Mouse (Mus musculus): ENCODE measurements at regions not wholly inside any gene's neighbourhood (a gene's known extent, or its start where the extent isn't known, plus 50 kb on each side); places are given as distances from the start of the nearest gene placed in this dataset.

GRCm38 (mm10) chr10:16527693-16528092, 1195.3 kb upstream of the Cited2 start:
- WGBS: 77% methylated on average over 1 of the region's 1 CpGs

GRCm38 (mm10) chr10:16537660-16538059, 1185.4 kb upstream of the Cited2 start:
- Histone ChIP-seq H3K27ac (replicated peaks) (no peak overlapping the region), H3K9ac (no peak overlapping the region), H3K4me2 (no peak overlapping the region), H3K9me3 (no peaks in the 10 kb centered on the region), H3K4me3 (no peak overlapping the region), H3K36me3 (no peaks in the 10 kb centered on the region), H3K4me1 (replicated peaks) (no peaks in the 10 kb centered on the region), H3K27me3 (no peaks in the 10 kb centered on the region)
- 41% methylated on average over 3 of the region's 3 CpGs for WGBS
- no peak for ATAC-seq (ENCODE audit: low read depth)

More at GRCm38 (mm10) chr10:16527693-16528092, 1195.3 kb upstream of the Cited2 start:
- Histone ChIP-seq H3K9ac (no peak overlapping the region), H3K27ac (replicated peaks) (no peak overlapping the region), H3K9me3 (no peaks in the 10 kb centered on the region), H3K27me3 (no peaks in the 10 kb centered on the region), H3K4me2 (no peak overlapping the region), H3K36me3 (no peaks in the 10 kb centered on the region), H3K4me1 (replicated peaks) (no peaks in the 10 kb centered on the region), H3K4me3 (no peak overlapping the region)
- ATAC-seq (ENCODE audit: low read depth): no peak

- 64% methylated on average over 1 of the region's 1 CpGs for WGBS
- Histone ChIP-seq H3K4me1 (replicated peaks) (no peaks in the 10 kb centered on the region), H3K4me3 (no peak overlapping the region), H3K27ac (replicated peaks) (no peak overlapping the region), H3K9ac (no peak overlapping the region), H3K27me3 (no peaks in the 10 kb centered on the region), H3K36me3 (no peaks in the 10 kb centered on the region), H3K9me3 (no peaks in the 10 kb centered on the region), H3K4me2 (no peak overlapping the region)
- ATAC-seq (ENCODE audit: low read depth): no peak
Observed at GRCm38 (mm10) chr10:16538379-16538778, 1184.6 kb upstream of the Cited2 start.

- Histone ChIP-seq H3K36me3 (no peaks in the 10 kb centered on the region), H3K4me1 (replicated peaks) (no peaks in the 10 kb centered on the region), H3K4me2 (no peak overlapping the region), H3K4me3 (no peak overlapping the region), H3K9ac (no peak overlapping the region), H3K27ac (replicated peaks) (no peak overlapping the region), H3K9me3 (no peaks in the 10 kb centered on the region), H3K27me3 (no peaks in the 10 kb centered on the region)
- ATAC-seq (ENCODE audit: low read depth): no peak
- WGBS: 5% methylated on average over 1 of the region's 1 CpGs
Observed at GRCm38 (mm10) chr10:16545445-16545844, 1177.6 kb upstream of the Cited2 start.

GRCm38 (mm10) chr10:16552861-16553635, 1170.0 kb upstream of the Cited2 start:
- no peak overlapping the region for H3K4me3 ChIP-seq
- no peak overlapping the region for H3K27ac ChIP-seq (replicated peaks)
- no peaks in the 10 kb centered on the region for H3K27me3 ChIP-seq
- no peaks in the 10 kb centered on the region for H3K4me1 ChIP-seq (replicated peaks)
- H3K9me3 ChIP-seq: no peaks in the 10 kb centered on the region
- ATAC-seq (ENCODE audit: low read depth): no peak
- 76% methylated on average over 3 of the region's 3 CpGs for WGBS
- no peaks in the 10 kb centered on the region for H3K36me3 ChIP-seq
- no peak overlapping the region for H3K4me2 ChIP-seq
- H3K9ac ChIP-seq: no peak overlapping the region

- 78% methylated on average over 1 of the region's 1 CpGs for WGBS
- Histone ChIP-seq H3K4me3 (no peak overlapping the region), H3K4me1 (replicated peaks) (no peaks in the 10 kb centered on the region), H3K36me3 (no peaks in the 10 kb centered on the region), H3K4me2 (no peak overlapping the region), H3K27ac (replicated peaks) (no peak overlapping the region), H3K9ac (no peak overlapping the region), H3K27me3 (no peaks in the 10 kb centered on the region), H3K9me3 (no peaks in the 10 kb centered on the region)
- ATAC-seq (ENCODE audit: low read depth): no peak
Observed at GRCm38 (mm10) chr10:16574568-16574967, 1148.5 kb upstream of the Cited2 start.

GRCm38 (mm10) chr10:16578554-16579078, 1144.4 kb upstream of the Cited2 start:
- Histone ChIP-seq H3K9me3 (no peaks in the 10 kb centered on the region), H3K27ac (replicated peaks) (no peak overlapping the region), H3K36me3 (no peaks in the 10 kb centered on the region), H3K4me1 (replicated peaks) (no peaks in the 10 kb centered on the region), H3K4me2 (no peak overlapping the region), H3K27me3 (no peaks in the 10 kb centered on the region), H3K9ac (no peak overlapping the region), H3K4me3 (no peak overlapping the region)
- 90% methylated on average over 4 of the region's 4 CpGs for WGBS
- no peak for ATAC-seq (ENCODE audit: low read depth)

GRCm38 (mm10) chr10:16580200-16580599, 1142.8 kb upstream of the Cited2 start:
- H3K27me3 ChIP-seq: no peaks in the 10 kb centered on the region
- H3K4me1 ChIP-seq (replicated peaks): no peaks in the 10 kb centered on the region
- H3K9me3 ChIP-seq: no peaks in the 10 kb centered on the region
- ATAC-seq (ENCODE audit: low read depth): no peak
- 82% methylated on average over 3 of the region's 3 CpGs for WGBS
- H3K9ac ChIP-seq: no peak overlapping the region
- H3K27ac ChIP-seq (replicated peaks): no peak overlapping the region
- no peak overlapping the region for H3K4me2 ChIP-seq
- H3K4me3 ChIP-seq: no peak overlapping the region
- no peaks in the 10 kb centered on the region for H3K36me3 ChIP-seq

GRCm38 (mm10) chr10:16588833-16589232, 1134.2 kb upstream of the Cited2 start:
- H3K4me1 ChIP-seq (replicated peaks): no peaks in the 10 kb centered on the region
- H3K4me3 ChIP-seq: no peak overlapping the region
- no peak overlapping the region for H3K27ac ChIP-seq (replicated peaks)
- H3K36me3 ChIP-seq: no peaks in the 10 kb centered on the region
- no peak overlapping the region for H3K9ac ChIP-seq
- no peak overlapping the region for H3K4me2 ChIP-seq
- H3K27me3 ChIP-seq: no peaks in the 10 kb centered on the region
- no peak for ATAC-seq (ENCODE audit: low read depth)
- H3K9me3 ChIP-seq: no peaks in the 10 kb centered on the region
- 88% methylated on average over 2 of the region's 2 CpGs for WGBS

- no peak overlapping the region for H3K9ac ChIP-seq
Observed at GRCm38 (mm10) chr10:16589399-16589798, 1133.6 kb upstream of the Cited2 start.

GRCm38 (mm10) chr10:16592870-16593269, 1130.1 kb upstream of the Cited2 start:
- H3K4me1 ChIP-seq (replicated peaks): no peaks in the 10 kb centered on the region
- no peak overlapping the region for H3K9ac ChIP-seq
- H3K9me3 ChIP-seq: no peaks in the 10 kb centered on the region
- 93% methylated on average over 4 of the region's 4 CpGs for WGBS
- no peaks in the 10 kb centered on the region for H3K27me3 ChIP-seq
- no peak overlapping the region for H3K4me3 ChIP-seq
- H3K27ac ChIP-seq (replicated peaks): no peak overlapping the region
- ATAC-seq (ENCODE audit: low read depth): no peak
- H3K4me2 ChIP-seq: no peak overlapping the region
- H3K36me3 ChIP-seq: no peaks in the 10 kb centered on the region

More at GRCm38 (mm10) chr10:16589399-16589798, 1133.6 kb upstream of the Cited2 start:
- no peak overlapping the region for H3K4me2 ChIP-seq
- ATAC-seq (ENCODE audit: low read depth): no peak
- no peaks in the 10 kb centered on the region for H3K9me3 ChIP-seq
- 67% methylated on average over 3 of the region's 3 CpGs for WGBS
- no peaks in the 10 kb centered on the region for H3K27me3 ChIP-seq
- no peaks in the 10 kb centered on the region for H3K4me1 ChIP-seq (replicated peaks)
- no peak overlapping the region for H3K27ac ChIP-seq (replicated peaks)
- no peaks in the 10 kb centered on the region for H3K36me3 ChIP-seq
- H3K4me3 ChIP-seq: no peak overlapping the region

GRCm38 (mm10) chr10:16600041-16600440, 1123.0 kb upstream of the Cited2 start:
- Histone ChIP-seq H3K27ac (replicated peaks) (no peak overlapping the region), H3K4me2 (no peak overlapping the region), H3K4me3 (no peak overlapping the region), H3K36me3 (no peaks in the 10 kb centered on the region), H3K9me3 (no peaks in the 10 kb centered on the region), H3K27me3 (no peaks in the 10 kb centered on the region), H3K4me1 (replicated peaks) (no peaks in the 10 kb centered on the region), H3K9ac (no peak overlapping the region)
- WGBS: 84% methylated on average over 1 of the region's 1 CpGs
- no peak for ATAC-seq (ENCODE audit: low read depth)

Measured in neural tube, embryonic 13.5 days (tissue).